Mouse (Mus musculus) cerebellum, adult 2 months (tissue): ENCODE results near the gene Slc39a11.

Experiments
- CTCF ChIP-seq: fragments of 200-500 bp; IDR thresholded peaks from 2 replicates; pipeline ENCODE4 v1.5.1; 2011; ENCODE audit warnings: low read depth, mild to moderate bottlenecking, control low read depth, low read length, moderate library complexity, borderline replicate concordance; ENCODE audit not compliant: insufficient read depth
- POLR2A ChIP-seq: fragments of 200-500 bp; IDR thresholded peaks from 2 replicates; pipeline ENCODE4 v1.6.1; 2011; ENCODE audit warnings: low read length, control low read depth, borderline replicate concordance; ENCODE audit not compliant: insufficient read depth

DNA sequence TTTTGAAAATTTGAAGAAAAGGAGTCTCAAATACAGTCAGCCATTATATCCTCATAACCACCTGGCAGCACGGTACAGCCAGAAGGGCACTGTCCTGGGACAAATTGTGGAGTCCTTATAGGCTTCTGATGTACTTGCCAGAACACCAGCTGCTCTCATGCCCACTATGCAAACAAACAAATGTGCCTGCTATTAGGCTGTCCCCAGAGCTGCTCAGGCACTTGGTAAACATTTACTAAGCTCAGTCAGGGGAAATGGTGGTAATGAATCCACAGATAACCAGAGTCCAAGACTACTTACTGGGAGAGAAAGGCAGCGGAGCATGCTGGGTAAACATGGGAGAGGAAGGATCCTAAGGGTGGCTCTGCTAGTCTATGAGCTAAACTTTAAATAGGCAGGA is 17.2 kb upstream of the Slc39a11 start:
- no peak for TF ChIP-seq CTCF
- no peak for TF ChIP-seq POLR2A
